Mouse (Mus musculus): ENCODE data around the gene Gtf3c5. TPM values are rescaled to one million over a fixed set of nuclear protein-coding genes. Genes with fewer than 3 reads are reported as not detected.

Gene Gtf3c5
- polyA plus RNA-seq, 1 experiment from 2014 or later: 42.3 TPM

DNA sequence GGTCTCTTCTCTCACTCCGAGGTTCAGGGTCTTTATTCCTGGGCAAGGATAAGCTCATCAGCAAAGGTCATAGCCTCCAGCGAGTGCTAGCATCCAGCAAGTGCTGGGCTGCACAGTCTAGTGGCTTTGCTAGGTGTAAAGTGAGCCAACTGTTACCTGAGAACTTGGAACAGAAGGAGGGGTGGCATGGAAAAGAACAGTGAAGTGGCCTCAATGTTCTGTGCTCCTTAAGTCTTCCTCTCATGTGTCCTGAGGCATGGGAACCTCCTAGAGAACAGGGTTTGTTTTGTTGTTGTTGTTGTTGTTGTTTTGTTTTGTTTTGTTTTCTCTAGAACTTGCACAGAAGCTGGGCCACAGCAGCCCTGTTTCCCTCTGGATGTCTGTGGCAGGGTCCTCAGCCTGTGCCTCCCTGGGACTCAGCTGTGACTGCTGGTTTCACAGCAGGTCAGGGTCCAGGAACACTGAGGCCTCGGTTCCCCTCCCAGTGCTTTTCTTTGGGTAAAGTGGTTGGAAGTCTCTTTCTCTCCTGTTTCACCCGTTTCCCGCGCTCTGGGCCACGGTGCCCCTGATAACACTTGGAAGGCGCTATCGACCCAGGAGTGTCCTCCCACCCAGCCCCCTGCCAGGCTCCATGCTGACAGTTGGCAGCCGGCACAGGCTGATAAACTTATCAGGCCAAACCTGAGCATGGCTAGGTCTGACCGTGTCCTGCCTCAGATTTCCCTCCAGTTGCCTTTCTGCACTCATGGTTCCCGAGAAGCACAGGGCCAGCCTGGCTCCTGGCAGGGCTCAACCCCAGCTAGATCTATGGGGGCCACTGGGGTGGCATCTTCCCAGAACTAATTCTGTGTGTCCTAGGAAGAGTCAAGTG is 18.4 kb upstream of the Gtf3c5 start:
- no peak for ATAC-seq (replicated peaks; ENCODE audit: low FRiP score)
- 67% methylated on average over 12 of the region's 12 CpGs for WGBS
- Histone ChIP-seq H3K4me2 (ENCODE audit: low read depth, low read length, severe bottlenecking) (no peak overlapping the region), H3K36me3 (ENCODE audit: control insufficient read depth, insufficient read depth, low read length) (no peaks in the 10 kb centered on the region), H3K4me1 (replicated peaks; ENCODE audit: control insufficient read depth, insufficient read depth, low read length) (no peaks in the 10 kb centered on the region), H3K27ac (ENCODE audit: low read depth, low read length) (no peak overlapping the region), H3K4me3 (ENCODE audit: low read depth, low read length) (no peak overlapping the region), H3K9me3 (ENCODE audit: control insufficient read depth, low read length) (no peaks in the 10 kb centered on the region), H3K27me3 (ENCODE audit: control insufficient read depth, insufficient read depth, low read length) (no peaks in the 10 kb centered on the region), H3K9ac (ENCODE audit: low read length) (no peak overlapping the region)
- DNase-seq (ENCODE audit: low spot score): no peak

DNA sequence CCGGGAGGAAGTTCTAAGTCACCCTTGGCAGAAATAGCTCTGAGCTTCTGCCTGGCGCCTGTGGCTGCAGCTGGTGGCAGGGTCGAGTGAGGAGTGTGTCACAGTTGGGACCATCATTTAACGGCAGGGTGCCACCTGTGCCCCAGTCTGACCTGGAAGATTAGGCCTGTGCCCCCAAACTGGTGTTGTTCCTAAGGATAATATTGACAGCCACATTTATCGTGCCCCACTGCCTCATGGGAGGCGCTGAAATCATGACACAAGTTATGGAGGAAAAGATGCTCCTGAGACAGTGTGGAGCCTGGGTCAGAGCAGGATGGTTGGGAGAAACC is 16.0 kb upstream of the Gtf3c5 start:
- Histone ChIP-seq H3K9me3 (ENCODE audit: control insufficient read depth, low read length) (no peaks in the 10 kb centered on the region), H3K27me3 (ENCODE audit: control insufficient read depth, insufficient read depth, low read length) (no peaks in the 10 kb centered on the region), H3K36me3 (ENCODE audit: control insufficient read depth, insufficient read depth, low read length) (no peaks in the 10 kb centered on the region), H3K4me3 (ENCODE audit: low read depth, low read length) (no peak overlapping the region), H3K4me2 (ENCODE audit: low read depth, low read length, severe bottlenecking) (no peak overlapping the region), H3K4me1 (replicated peaks; ENCODE audit: control insufficient read depth, insufficient read depth, low read length) (no peaks in the 10 kb centered on the region), H3K9ac (ENCODE audit: low read length) (no peak overlapping the region), H3K27ac (ENCODE audit: low read depth, low read length) (no peak overlapping the region)
- ATAC-seq (replicated peaks; ENCODE audit: low FRiP score) (no peak), DNase-seq (ENCODE audit: low spot score) (no peak)
- WGBS: 77% methylated on average over 6 of the region's 6 CpGs

DNA sequence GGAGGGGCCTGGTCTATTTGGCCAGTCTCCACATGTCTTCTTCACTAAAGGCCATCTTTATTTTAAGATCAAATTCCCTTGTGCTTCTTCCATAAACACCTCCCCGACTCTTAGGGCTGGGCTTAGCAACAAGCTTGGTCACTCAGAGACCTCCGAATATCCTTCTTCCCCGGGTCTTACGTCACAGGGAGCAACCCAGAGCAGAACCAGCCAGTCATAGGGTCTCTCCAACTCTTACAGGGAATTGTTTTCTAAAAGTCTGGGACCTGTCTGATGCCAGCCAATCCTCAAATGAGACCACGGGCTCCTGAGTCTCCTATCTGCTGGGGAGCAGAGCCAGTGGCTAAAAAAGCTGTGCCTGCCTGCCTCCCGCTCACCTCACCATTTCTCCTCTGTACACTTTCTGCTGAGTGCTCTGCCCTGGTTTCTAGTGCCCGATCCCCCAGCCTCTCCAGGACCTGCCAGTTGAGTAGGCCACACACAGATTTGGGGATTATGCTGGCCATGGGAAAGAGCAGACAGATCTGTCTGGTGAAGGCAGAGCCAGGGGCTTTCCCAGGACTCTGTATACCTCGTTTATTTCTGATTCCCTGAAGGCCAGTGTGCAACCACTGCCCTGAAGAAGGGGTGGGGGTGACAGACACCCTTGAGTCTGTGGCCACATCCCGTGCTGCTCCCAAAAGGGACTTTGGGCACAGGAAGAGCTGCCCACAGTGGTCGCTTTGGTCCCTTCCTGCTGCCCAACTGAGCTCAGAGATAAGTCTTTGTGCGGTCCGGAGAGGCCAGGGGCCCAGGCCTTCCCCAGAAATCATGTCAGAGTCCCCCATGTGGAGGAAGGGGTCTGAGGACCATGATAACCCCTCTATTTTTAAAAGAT is 15.4 kb upstream of the Gtf3c5 start:
- no peak overlapping the region for H3K4me3 ChIP-seq (ENCODE audit: low read depth, low read length)
- H3K4me1 ChIP-seq (replicated peaks; ENCODE audit: control insufficient read depth, insufficient read depth, low read length): no peaks in the 10 kb centered on the region
- ATAC-seq (replicated peaks; ENCODE audit: low FRiP score): no peak
- DNase-seq (ENCODE audit: low spot score): no peak
- H3K9ac ChIP-seq (ENCODE audit: low read length): no peak overlapping the region
- no peak overlapping the region for H3K27ac ChIP-seq (ENCODE audit: low read depth, low read length)
- no peaks in the 10 kb centered on the region for H3K9me3 ChIP-seq (ENCODE audit: control insufficient read depth, low read length)
- H3K36me3 ChIP-seq (ENCODE audit: control insufficient read depth, insufficient read depth, low read length): no peaks in the 10 kb centered on the region
- WGBS: 69% methylated on average over 12 of the region's 12 CpGs
- no peak overlapping the region for H3K4me2 ChIP-seq (ENCODE audit: low read depth, low read length, severe bottlenecking)
- H3K27me3 ChIP-seq (ENCODE audit: control insufficient read depth, insufficient read depth, low read length): no peaks in the 10 kb centered on the region

DNA sequence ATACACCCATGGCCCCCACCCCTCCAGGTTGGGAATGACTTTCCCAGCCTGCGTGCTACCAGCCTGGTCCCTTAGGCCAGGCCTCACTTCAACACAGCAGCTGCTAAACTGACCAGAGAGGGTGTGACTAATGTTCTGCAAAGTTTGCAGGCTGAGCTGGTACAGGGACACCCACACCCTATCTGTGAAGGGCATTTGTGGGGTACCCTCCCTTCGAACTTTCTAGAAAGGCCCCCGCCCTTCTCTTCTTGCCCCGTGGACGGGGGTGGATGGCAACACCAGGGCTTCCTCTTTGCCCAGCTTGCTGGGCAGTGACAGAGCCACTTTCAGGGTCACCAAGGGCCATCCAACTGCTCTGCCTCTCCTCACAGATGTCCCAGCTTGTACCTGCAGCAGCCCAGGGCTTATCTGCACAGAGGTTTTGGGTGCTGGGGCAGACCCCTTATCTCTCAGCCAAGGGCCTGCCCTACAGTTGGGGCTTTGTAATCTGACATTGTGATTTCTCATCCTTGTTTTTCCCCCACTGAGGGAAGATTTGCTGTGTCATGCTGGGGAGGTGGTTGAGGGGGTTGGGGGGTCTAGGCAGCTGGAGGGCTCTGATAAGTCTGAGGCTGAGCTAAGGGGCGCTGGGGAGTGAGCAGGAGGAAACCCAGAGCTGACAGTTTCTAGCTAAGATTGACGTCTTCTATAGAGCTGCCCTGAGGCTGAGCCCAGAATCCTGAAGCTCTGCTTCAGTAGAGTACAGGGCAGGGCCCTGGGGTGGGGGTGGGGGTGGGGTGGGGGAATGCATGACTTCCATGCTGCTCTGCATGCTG is 14.4 kb upstream of the Gtf3c5 start:
- Histone ChIP-seq H3K4me2 (ENCODE audit: low read depth, low read length, severe bottlenecking) (no peak overlapping the region), H3K9me3 (ENCODE audit: control insufficient read depth, low read length) (no peaks in the 10 kb centered on the region), H3K27me3 (ENCODE audit: control insufficient read depth, insufficient read depth, low read length) (no peaks in the 10 kb centered on the region), H3K4me1 (replicated peaks; ENCODE audit: control insufficient read depth, insufficient read depth, low read length) (no peaks in the 10 kb centered on the region), H3K27ac (ENCODE audit: low read depth, low read length) (no peak overlapping the region), H3K9ac (ENCODE audit: low read length) (no peak overlapping the region), H3K4me3 (ENCODE audit: low read depth, low read length) (no peak overlapping the region), H3K36me3 (ENCODE audit: control insufficient read depth, insufficient read depth, low read length) (no peaks in the 10 kb centered on the region)
- no peak for DNase-seq (ENCODE audit: low spot score)
- 68% methylated on average over 7 of the region's 7 CpGs for WGBS
- ATAC-seq (replicated peaks; ENCODE audit: low FRiP score): no peak

DNA sequence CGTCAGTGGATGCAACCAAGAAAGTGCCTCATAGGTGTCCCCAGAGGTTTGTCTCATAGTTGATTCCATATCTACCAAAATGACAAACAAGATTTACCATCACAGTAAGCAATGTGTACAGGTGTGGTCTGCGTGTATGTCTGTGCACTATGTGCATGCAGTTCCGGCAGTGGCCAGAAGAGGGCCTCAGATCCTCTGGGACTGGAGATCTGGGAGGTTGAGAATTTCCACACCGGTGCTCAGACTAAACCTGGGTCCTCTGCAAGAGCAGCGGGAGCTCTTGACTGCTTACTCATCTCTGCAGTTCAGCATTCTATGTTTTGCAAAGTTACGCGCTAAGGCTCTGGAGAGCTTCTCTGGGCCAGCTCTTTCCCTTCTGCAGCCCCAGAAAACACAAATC is 13.4 kb upstream of the Gtf3c5 start:
- no peaks in the 10 kb centered on the region for H3K4me1 ChIP-seq (replicated peaks; ENCODE audit: control insufficient read depth, insufficient read depth, low read length)
- no peak overlapping the region for H3K4me3 ChIP-seq (ENCODE audit: low read depth, low read length)
- H3K27me3 ChIP-seq (ENCODE audit: control insufficient read depth, insufficient read depth, low read length): no peaks in the 10 kb centered on the region
- no peaks in the 10 kb centered on the region for H3K36me3 ChIP-seq (ENCODE audit: control insufficient read depth, insufficient read depth, low read length)
- H3K9ac ChIP-seq (ENCODE audit: low read length): no peak overlapping the region
- H3K4me2 ChIP-seq (ENCODE audit: low read depth, low read length, severe bottlenecking): no peak overlapping the region
- no peaks in the 10 kb centered on the region for H3K9me3 ChIP-seq (ENCODE audit: control insufficient read depth, low read length)
- WGBS: 87% methylated on average over 7 of the region's 7 CpGs
- DNase-seq (ENCODE audit: low spot score) (no peak), ATAC-seq (replicated peaks; ENCODE audit: low FRiP score) (no peak)
- no peak overlapping the region for H3K27ac ChIP-seq (ENCODE audit: low read depth, low read length)

DNA sequence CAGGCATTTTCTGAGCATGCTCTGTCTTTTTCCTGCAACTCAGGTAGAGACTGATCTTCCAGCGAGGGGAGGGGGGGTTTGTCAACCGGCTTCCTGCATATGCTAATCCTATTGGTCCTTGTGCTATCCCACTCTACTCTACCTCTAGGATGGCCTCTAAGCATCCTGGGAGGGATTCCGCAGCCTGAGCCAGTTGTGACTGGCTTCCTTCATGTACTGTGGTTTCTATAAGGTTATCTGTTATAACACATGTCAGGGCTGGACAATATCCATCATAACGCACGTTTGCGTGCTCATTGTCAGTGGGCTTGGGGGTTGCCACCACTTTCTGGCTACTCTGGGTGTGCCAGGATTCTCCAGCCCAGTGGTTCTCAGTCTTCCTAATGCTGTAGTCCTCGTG is 12.5 kb upstream of the Gtf3c5 start:
- H3K4me2 ChIP-seq (ENCODE audit: low read depth, low read length, severe bottlenecking): no peak overlapping the region
- no peak for ATAC-seq (replicated peaks; ENCODE audit: low FRiP score)
- H3K9ac ChIP-seq (ENCODE audit: low read length): no peak overlapping the region
- WGBS: 80% methylated on average over 7 of the region's 7 CpGs
- H3K9me3 ChIP-seq (ENCODE audit: control insufficient read depth, low read length): no peaks in the 10 kb centered on the region
- H3K4me1 ChIP-seq (replicated peaks; ENCODE audit: control insufficient read depth, insufficient read depth, low read length): no peaks in the 10 kb centered on the region
- H3K4me3 ChIP-seq (ENCODE audit: low read depth, low read length): no peak overlapping the region
- H3K36me3 ChIP-seq (ENCODE audit: control insufficient read depth, insufficient read depth, low read length): no peaks in the 10 kb centered on the region
- H3K27ac ChIP-seq (ENCODE audit: low read depth, low read length): no peak overlapping the region
- no peaks in the 10 kb centered on the region for H3K27me3 ChIP-seq (ENCODE audit: control insufficient read depth, insufficient read depth, low read length)
- DNase-seq (ENCODE audit: low spot score): no peak

DNA sequence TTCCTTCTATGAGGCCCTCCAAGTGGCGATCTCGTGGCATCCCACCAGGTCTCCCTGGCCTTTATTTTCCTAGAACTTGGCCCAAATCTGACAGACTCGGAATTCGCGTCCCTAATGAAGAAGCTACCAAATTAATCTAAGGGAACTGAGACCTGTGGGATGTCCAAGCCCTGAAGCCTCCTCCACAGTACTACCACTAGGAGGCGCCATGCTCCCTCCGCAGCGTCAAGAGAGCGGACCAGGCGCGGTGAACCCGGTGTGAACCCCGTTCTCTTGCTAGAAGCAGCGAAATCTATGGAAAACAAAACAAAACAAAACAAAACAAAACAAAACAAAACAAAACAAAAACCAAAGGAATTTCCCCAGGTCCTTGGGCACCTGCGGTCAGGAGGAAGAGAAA is 9.3 kb upstream of the Gtf3c5 start:
- Histone ChIP-seq H3K9ac (ENCODE audit: low read length) (no peak overlapping the region), H3K4me1 (replicated peaks; ENCODE audit: control insufficient read depth, insufficient read depth, low read length) (no peaks in the 10 kb centered on the region), H3K36me3 (ENCODE audit: control insufficient read depth, insufficient read depth, low read length) (no peaks in the 10 kb centered on the region), H3K9me3 (ENCODE audit: control insufficient read depth, low read length) (no peaks in the 10 kb centered on the region), H3K4me3 (ENCODE audit: low read depth, low read length) (no peak overlapping the region), H3K27me3 (ENCODE audit: control insufficient read depth, insufficient read depth, low read length) (no peaks in the 10 kb centered on the region), H3K27ac (ENCODE audit: low read depth, low read length) (no peak overlapping the region), H3K4me2 (ENCODE audit: low read depth, low read length, severe bottlenecking) (no peak overlapping the region)
- WGBS: 8% methylated on average over 15 of the region's 15 CpGs
- DNase-seq (ENCODE audit: low spot score): peak; percentile 80
- ATAC-seq (replicated peaks; ENCODE audit: low FRiP score): no peak

DNA sequence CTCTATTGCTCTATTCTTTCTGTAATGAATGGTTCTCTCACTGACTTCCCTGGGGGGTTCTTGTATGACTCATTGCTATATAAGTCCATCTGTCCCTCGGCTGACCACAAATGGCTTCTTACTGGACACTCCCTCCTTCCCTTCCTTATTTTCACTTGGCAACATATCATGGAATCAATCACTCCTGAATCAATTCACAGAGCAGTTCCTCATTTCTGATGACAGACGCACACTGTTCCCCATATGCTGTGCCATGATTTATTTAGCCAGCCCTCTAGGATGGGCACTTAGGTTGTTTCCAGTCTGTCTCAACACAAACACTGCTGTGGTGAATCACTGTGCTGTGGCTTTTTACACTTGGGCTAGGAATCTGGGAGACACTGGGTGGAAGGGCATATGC is 7.9 kb upstream of the Gtf3c5 start:
- Histone ChIP-seq H3K9ac (ENCODE audit: low read length) (no peak overlapping the region), H3K4me2 (ENCODE audit: low read depth, low read length, severe bottlenecking) (no peak overlapping the region), H3K27ac (ENCODE audit: low read depth, low read length) (no peak overlapping the region), H3K27me3 (ENCODE audit: control insufficient read depth, insufficient read depth, low read length) (no peaks in the 10 kb centered on the region), H3K36me3 (ENCODE audit: control insufficient read depth, insufficient read depth, low read length) (no peaks in the 10 kb centered on the region), H3K4me1 (replicated peaks; ENCODE audit: control insufficient read depth, insufficient read depth, low read length) (no peaks in the 10 kb centered on the region), H3K4me3 (ENCODE audit: low read depth, low read length) (no peak overlapping the region), H3K9me3 (ENCODE audit: control insufficient read depth, low read length) (no peaks in the 10 kb centered on the region)
- ATAC-seq (replicated peaks; ENCODE audit: low FRiP score): no peak
- WGBS: 85% methylated on average over 2 of the region's 2 CpGs
- no peak for DNase-seq (ENCODE audit: low spot score)
